Mouse (Mus musculus) neural tube, embryonic 13.5 days (tissue): ENCODE data around the gene Olfr870. TPM values are rescaled to one million over a fixed set of nuclear protein-coding genes. Genes with fewer than 3 reads are reported as not detected.
"Not testable (repeated sequence)": the region's sequence is repeated elsewhere in the genome, so short reads cannot be mapped to it uniquely, and the experiment has no call there.

Experiments used
- ATAC-seq: fragments of 200-750 bp; cut with Nextera tagmentation; 2 replicates; pipeline ENCODE4 v1.8.0; 2017; ENCODE audit warnings: low read depth, mild to moderate bottlenecking, moderate TSS enrichment, moderate library complexity
- H3K27ac ChIP-seq: fragments of 300-500 bp; sonication (generic); replicated peaks from 2 replicates; pipeline ENCODE4 v1.5.1; 2015; ENCODE audit warnings: moderate library complexity, mild to moderate bottlenecking, inconsistent platforms
- H3K27me3 ChIP-seq: fragments of 300-500 bp; sonication (generic); 2 replicates; pipeline ENCODE4 v1.6.1; 2015; ENCODE audit warnings: mild to moderate bottlenecking, inconsistent platforms
- H3K36me3 ChIP-seq: fragments of 300-500 bp; sonication (generic); 2 replicates; pipeline ENCODE4 v1.6.1; 2015; ENCODE audit warnings: mild to moderate bottlenecking, inconsistent platforms
- H3K4me1 ChIP-seq: fragments of 300-500 bp; sonication (generic); replicated peaks from 2 replicates; pipeline ENCODE4 v1.6.1; 2015; ENCODE audit warnings: inconsistent platforms
- H3K4me2 ChIP-seq: fragments of 300-500 bp; sonication (generic); 2 replicates; pipeline ENCODE4 v1.6.1; 2015; ENCODE audit warnings: inconsistent platforms, mild to moderate bottlenecking, moderate library complexity
- H3K4me3 ChIP-seq: fragments of 300-500 bp; sonication (generic); 2 replicates; pipeline ENCODE4 v1.5.1; 2015; ENCODE audit warnings: mild to moderate bottlenecking, inconsistent platforms
- H3K9ac ChIP-seq: fragments of 300-500 bp; sonication (generic); 2 replicates; pipeline ENCODE4 v1.6.1; 2015; ENCODE audit warnings: moderate library complexity, mild to moderate bottlenecking, inconsistent platforms
- H3K9me3 ChIP-seq: fragments of 300-500 bp; sonication (generic); 2 replicates; pipeline ENCODE4 v1.6.1; 2016; ENCODE audit warnings: inconsistent platforms
- WGBS: fragments of 180-500 bp; shearing (Covaris S2); methylation state at CpG from one replicate; pipeline ENCODE4 v1.1.7; 2015; 5-methylcytosine and 5-hydroxymethylcytosine counted together
- polyA plus RNA-seq: library from polyadenylated mRNA; unstranded; fragments of >200 nt; fragmentation: Nextera tagmentation; extraction: Ambion mirVana; gene quantifications from 2 replicates; pipeline ENCODE4 v1.2.1, GENCODE M21; 2015

Olfr870 gene
- not detected in 2 replicates for polyA plus RNA-seq

GRCm38 (mm10) chr9:20173957-20174356 is at the start of gene Olfr870:
Olfr870 (minus strand) TSS chr9:20174057.
- 78% methylated on average over 2 of the region's 2 CpGs for WGBS
- H3K9ac ChIP-seq, result no peak within 1 kb of the TSS

GRCm38 (mm10) chr9:20211907-20212306 is 38.0 kb upstream of the Olfr870 start, which contains the start of gene Olfr871:
Olfr871 (plus strand) TSS chr9:20212207.
- Histone ChIP-seq H3K4me1 (no peaks in the 10 kb centered on the region), H3K36me3 (no peaks in the 10 kb centered on the region), H3K9me3 (peaks cover 6% of the 10 kb centered on the region; the same call in 1 of the 2 replicates), H3K9ac (no peak within 1 kb of the TSS), H3K4me3 (no peak within 1 kb of the TSS), H3K4me2 (no peak within 1 kb of the TSS), H3K27me3 (no peaks in the 10 kb centered on the region), H3K27ac (no peak within 1 kb of the TSS)
- ATAC-seq, result no peak

More at GRCm38 (mm10) chr9:20173957-20174356, at the start of gene Olfr870:
- Histone ChIP-seq H3K9me3 (peaks cover 7% of the 10 kb centered on the region; the same call in 1 of the 2 replicates), H3K4me1 (no peaks in the 10 kb centered on the region), H3K36me3 (no peaks in the 10 kb centered on the region), H3K27ac (no peak within 1 kb of the TSS), H3K4me3 (no peak within 1 kb of the TSS), H3K27me3 (no peaks in the 10 kb centered on the region), H3K4me2 (no peak within 1 kb of the TSS)
- no peak for ATAC-seq

- H3K4me3 ChIP-seq, result no peak overlapping the region
- no peak overlapping the region for H3K9ac ChIP-seq
- H3K27me3 ChIP-seq, result no peaks in the 10 kb centered on the region
- H3K4me1 ChIP-seq, result no peaks in the 10 kb centered on the region
- WGBS, result 78% methylated on average over 2 of the region's 2 CpGs
- H3K4me2 ChIP-seq, result no peak overlapping the region
- no peak overlapping the region for H3K27ac ChIP-seq
- H3K36me3 ChIP-seq, result no peaks in the 10 kb centered on the region
- peaks cover 6% of the 10 kb centered on the region; the same call in 1 of the 2 replicates for H3K9me3 ChIP-seq
- no peak for ATAC-seq
Observed at GRCm38 (mm10) chr9:20211477-20211876, 37.6 kb upstream of the Olfr870 start.

GRCm38 (mm10) chr9:20210812-20211211 is 37.0 kb upstream of the Olfr870 start:
- no peak overlapping the region for H3K27ac ChIP-seq
- H3K4me3 ChIP-seq, result no peak overlapping the region
- no peak for ATAC-seq
- no peak overlapping the region for H3K9ac ChIP-seq
- no peak overlapping the region for H3K4me2 ChIP-seq
- H3K4me1 ChIP-seq, result no peaks in the 10 kb centered on the region
- no peaks in the 10 kb centered on the region for H3K27me3 ChIP-seq
- H3K9me3 ChIP-seq, result peaks cover 6% of the 10 kb centered on the region; the same call in 1 of the 2 replicates
- no peaks in the 10 kb centered on the region for H3K36me3 ChIP-seq
- WGBS, result 57% methylated on average over 1 of the region's 1 CpGs

- not testable (repeated sequence) for H3K4me1 ChIP-seq, H3K27ac ChIP-seq, H3K27me3 ChIP-seq, H3K9ac ChIP-seq, ATAC-seq, H3K36me3 ChIP-seq, H3K4me3 ChIP-seq, H3K4me2 ChIP-seq, H3K9me3 ChIP-seq
- 91% methylated on average over 7 of the region's 7 CpGs for WGBS
Observed at GRCm38 (mm10) chr9:20203413-20203984, 29.6 kb upstream of the Olfr870 start.

- no peak overlapping the region for H3K4me2 ChIP-seq
- no peak for ATAC-seq
- no peak overlapping the region for H3K27ac ChIP-seq
- H3K4me3 ChIP-seq, result no peak overlapping the region
- H3K27me3 ChIP-seq, result no peaks in the 10 kb centered on the region
- H3K4me1 ChIP-seq, result no peaks in the 10 kb centered on the region
- H3K9ac ChIP-seq, result no peak overlapping the region
- H3K36me3 ChIP-seq, result no peaks in the 10 kb centered on the region
- WGBS, result 64% methylated on average over 1 of the region's 1 CpGs
- peaks cover 9% of the 10 kb centered on the region; the same call in 1 of the 2 replicates for H3K9me3 ChIP-seq
Observed at GRCm38 (mm10) chr9:20202131-20202530, 28.3 kb upstream of the Olfr870 start.

GRCm38 (mm10) chr9:20179463-20179862 is 5.6 kb upstream of the Olfr870 start:
- Histone ChIP-seq H3K4me3 (no peak overlapping the region), H3K4me1 (no peaks in the 10 kb centered on the region), H3K27ac (no peak overlapping the region), H3K4me2 (no peak overlapping the region), H3K36me3 (no peaks in the 10 kb centered on the region), H3K27me3 (no peaks in the 10 kb centered on the region), H3K9me3 (peaks cover 15% of the 10 kb centered on the region; the same call in 1 of the 2 replicates), H3K9ac (no peak overlapping the region)
- no peak for ATAC-seq
- 73% methylated on average over 5 of the region's 5 CpGs for whole genome bisulfite sequencing

GRCm38 (mm10) chr9:20149706-20150105 is 24.2 kb downstream of the Olfr870 start:
- WGBS, result 89% methylated on average over 3 of the region's 3 CpGs
- ATAC-seq, result no peak

GRCm38 (mm10) chr9:20128709-20129108 is 45.1 kb downstream of the Olfr870 start, which contains the start of gene Olfr869:
Olfr869 (plus strand) TSS chr9:20129009.
- H3K27me3 ChIP-seq, result no peaks in the 10 kb centered on the region
- H3K4me3 ChIP-seq, result no peak within 1 kb of the TSS
- 86% methylated on average over 2 of the region's 2 CpGs for WGBS
- H3K36me3 ChIP-seq, result no peaks in the 10 kb centered on the region
- H3K9me3 ChIP-seq, result peaks cover 3% of the 10 kb centered on the region; the same call in 1 of the 2 replicates
- no peak for ATAC-seq
- no peaks in the 10 kb centered on the region for H3K4me1 ChIP-seq
- no peak within 1 kb of the TSS for H3K27ac ChIP-seq
- no peak within 1 kb of the TSS for H3K4me2 ChIP-seq
- H3K9ac ChIP-seq, result no peak within 1 kb of the TSS

More at GRCm38 (mm10) chr9:20149706-20150105, 24.2 kb downstream of the Olfr870 start:
- Histone ChIP-seq H3K27ac (no peak overlapping the region), H3K27me3 (no peaks in the 10 kb centered on the region), H3K4me2 (no peak overlapping the region), H3K4me1 (no peaks in the 10 kb centered on the region), H3K4me3 (no peak overlapping the region), H3K36me3 (no peaks in the 10 kb centered on the region), H3K9me3 (peaks cover 38% of the 10 kb centered on the region), H3K9ac (no peak overlapping the region)

Other genes with a start within 250 kb of the Olfr870 start
- gene Olfr866, start 146.0 kb downstream of the Olfr870 start, polyA plus RNA-seq, result not detected in 2 replicates
- not detected in 2 replicates for gene Olfr867, start 116.5 kb downstream of the Olfr870 start, polyA plus RNA-seq
- gene Olfr868, start 75.4 kb downstream of the Olfr870 start, polyA plus RNA-seq, result not detected in 2 replicates
- not detected in 2 replicates for gene Olfr869, start 45.0 kb downstream of the Olfr870 start, polyA plus RNA-seq
- gene Olfr871, start 38.1 kb upstream of the Olfr870 start, polyA plus RNA-seq, result not detected in 2 replicates
- not detected in 2 replicates for gene Olfr872, start 63.1 kb upstream of the Olfr870 start, polyA plus RNA-seq
- gene Olfr39, start 108.3 kb upstream of the Olfr870 start, polyA plus RNA-seq, result not detected in 2 replicates
- not detected in 2 replicates for gene Olfr873, start 124.5 kb upstream of the Olfr870 start, polyA plus RNA-seq
- gene Olfr18, start 162.0 kb upstream of the Olfr870 start, polyA plus RNA-seq, result 0.13 TPM in 1 of 2 replicates, not detected in the other
- 33.4 and 39.7 TPM in 2 replicates for gene Zfp560, start 211.1 kb upstream of the Olfr870 start, polyA plus RNA-seq